9 mouse cellular contexts compared by ENCODE assay signal in genomic region chr19:6307733-6308531, GRCm38 (mm10). TPM values are rescaled to one million over a fixed set of nuclear protein-coding genes. Genes with fewer than 3 reads are reported as not detected.
DNase-seq lines count a peak whose midpoint lies in the region; ATAC-seq and TF ChIP-seq lines count a peak whose summit lies in the region.
"Had no signal": no experiment of that assay in that cellular context is flagged by ENCODE, and none has a peak within 500 bp of the region (broad histone marks: within the 10 kb centered on the region; RNA-seq: fewer than 3 reads in every experiment).

No protein-coding gene starts in this region.

- no peaks in the 10 kb centered on the region for H3K9me3 ChIP-seq in E14TG2a.4 (ENCODE audit: low read length)
- H3K9me3 ChIP-seq in embryonic facial prominence, embryonic 15.5 days (replicated peaks) = no peaks in the 10 kb centered on the region
- no peaks in the 10 kb centered on the region for H3K9me3 ChIP-seq in lung, embryonic 14.5 days (ENCODE audit: low read depth, low read length)

- peak; percentile 80 for DNase-seq in cerebellum, adult 9-10 months
- no peak for DNase-seq in cerebellum, adult 8-10 months
- DNase-seq in lung, embryonic 14.5 days = no peak
- DNase-seq in gastrocnemius, postnatal 36 days = no peak
- no peak for DNase-seq in layer of hippocampus, postnatal 14 days (ENCODE audit: low spot score in 2 of 2)
- DNase-seq: kidney, adult 18-20 months had no signal

- H3K27ac ChIP-seq in embryonic facial prominence, embryonic 15.5 days (replicated peaks) = peak overlapping the region; percentile 85
- H3K27ac ChIP-seq in lung, embryonic 14.5 days (ENCODE audit: low read depth) = peak overlapping the region; percentile 24; the same call in 1 of the 2 replicates

- peak overlapping the region; percentile 65 for H3K4me2 ChIP-seq in embryonic facial prominence, embryonic 15.5 days (replicated peaks)
- peak overlapping the region; percentile 75; the same call in 1 of the 2 replicates for H3K4me2 ChIP-seq in lung, embryonic 14.5 days

- H3K4me1 ChIP-seq in E14TG2a.4 (replicated peaks; ENCODE audit: low read depth, low read length) = peaks cover 70% of the 10 kb centered on the region
- peaks cover 30% of the 10 kb centered on the region for H3K4me1 ChIP-seq in embryonic facial prominence, embryonic 15.5 days
- no peaks in the 10 kb centered on the region for H3K4me1 ChIP-seq in lung, embryonic 14.5 days (ENCODE audit: insufficient read depth)

- no peak for ATAC-seq in embryonic facial prominence, embryonic 15.5 days (ENCODE audit: insufficient number of reproducible peaks, low FRiP score, low TSS enrichment, low read depth)
- ATAC-seq in lung, embryonic 14.5 days (ENCODE audit: insufficient read depth) = no peak
- no peak for ATAC-seq in activated CD4-positive, CD25-positive, alpha-beta regulatory T cell, adult 4 months

- H3K36me3 ChIP-seq in E14TG2a.4 (ENCODE audit: insufficient read depth, low read length) = peaks cover 55% of the 10 kb centered on the region
- H3K36me3 ChIP-seq in embryonic facial prominence, embryonic 15.5 days = peaks cover 26% of the 10 kb centered on the region
- H3K36me3 ChIP-seq in lung, embryonic 14.5 days (ENCODE audit: insufficient read depth) = peaks cover 20% of the 10 kb centered on the region

- H3K27me3 ChIP-seq in E14TG2a.4 (ENCODE audit: insufficient read depth, low read length) = no peaks in the 10 kb centered on the region
- no peaks in the 10 kb centered on the region for H3K27me3 ChIP-seq in embryonic facial prominence, embryonic 15.5 days
- no peaks in the 10 kb centered on the region for H3K27me3 ChIP-seq in lung, embryonic 14.5 days (ENCODE audit: insufficient read depth, low read length)

- intact Hi-C loops in gastrocnemius, postnatal 36 days (cut with DNase I) = loop anchor here (5.0 kb wide), 1 partner anchor 171 kb away; no protein-coding TSS in a partner anchor

- no peak overlapping the region for H3K9ac ChIP-seq in embryonic facial prominence, embryonic 15.5 days
- no peak overlapping the region for H3K9ac ChIP-seq in lung, embryonic 14.5 days

- no peak for TF ChIP-seq CTCF in E14TG2a.4 (conservative IDR thresholded peaks at IDR 0.05; ENCODE audit: low read length)
- no peak for TF ChIP-seq CTCF in lung, embryonic 14.5 days (IDR thresholded peaks at IDR 0.05; ENCODE audit: low read depth)

- WGBS in embryonic facial prominence, embryonic 15.5 days = 67% methylated on average over 9 of the region's 9 CpGs
- 58% methylated on average over 9 of the region's 9 CpGs for WGBS in lung, embryonic 14.5 days

- peak overlapping the region; percentile 84 for H3K4me3 ChIP-seq in E14TG2a.4 (replicated peaks; ENCODE audit: low read length)
- H3K4me3 ChIP-seq in embryonic facial prominence, embryonic 15.5 days (replicated peaks) = peak overlapping the region; percentile 72
- peak overlapping the region; percentile 62; the same call in 1 of the 2 replicates for H3K4me3 ChIP-seq in lung, embryonic 14.5 days (ENCODE audit: low read depth, low read length)

RNA-seq across cellular contexts. Expression of gene Cdc42bpg, which starts 1.7 kb away (rescaled TPM):
- 1.5 and 2.5 TPM in 2 replicates for polyA plus RNA-seq in embryonic facial prominence, embryonic 15.5 days (2015; fragmentation: Nextera tagmentation; extraction: Ambion mirVana)
- 0.82 and 1.2 TPM in 2 replicates for polyA plus RNA-seq in lung, embryonic 14.5 days (2014; fragmentation: Nextera tagmentation; extraction: Ambion mirVana)
- polyA plus RNA-seq in activated CD4-positive, CD25-positive, alpha-beta regulatory T cell, adult 4 months (2017; shearing (Covaris generic)) = under 1 TPM; 0.11 to 0.17 TPM
- 1 to 10 TPM; 4.3 to 5.2 TPM for total RNA-seq in gastrocnemius, postnatal 36 days (2021)
- total RNA-seq in layer of hippocampus, postnatal 14 days (2021) = 1 to 10 TPM; 4.9 to 5.6 TPM

RNA-seq across cellular contexts. Expression of gene Men1, which starts 26.8 kb away (rescaled TPM):
- 82.1 and 91.7 TPM in 2 replicates for polyA plus RNA-seq in embryonic facial prominence, embryonic 15.5 days (2015; fragmentation: Nextera tagmentation; extraction: Ambion mirVana)
- 60.3 and 68.6 TPM in 2 replicates for polyA plus RNA-seq in lung, embryonic 14.5 days (2014; fragmentation: Nextera tagmentation; extraction: Ambion mirVana)
- 10 to 100 TPM; 13.9 to 19.1 TPM for polyA plus RNA-seq in activated CD4-positive, CD25-positive, alpha-beta regulatory T cell, adult 4 months (2017; shearing (Covaris generic))
- 1 to 10 TPM; 6.2 to 7.0 TPM for total RNA-seq in gastrocnemius, postnatal 36 days (2021)
- 10 to 100 TPM; 66.4 to 68.2 TPM for total RNA-seq in layer of hippocampus, postnatal 14 days (2021)

RNA-seq across cellular contexts. Expression of gene Ehd1, which starts 31.4 kb away (rescaled TPM):
- 77.2 and 83.5 TPM in 2 replicates for polyA plus RNA-seq in embryonic facial prominence, embryonic 15.5 days (2015; fragmentation: Nextera tagmentation; extraction: Ambion mirVana)
- 50.3 and 53.2 TPM in 2 replicates for polyA plus RNA-seq in lung, embryonic 14.5 days (2014; fragmentation: Nextera tagmentation; extraction: Ambion mirVana)
- polyA plus RNA-seq in activated CD4-positive, CD25-positive, alpha-beta regulatory T cell, adult 4 months (2017; shearing (Covaris generic)) = 10 to 100 TPM; 11.0 to 15.2 TPM
- 10 to 100 TPM; 23.5 to 36.0 TPM for total RNA-seq in gastrocnemius, postnatal 36 days (2021)
- 10 to 100 TPM; 68.8 to 79.0 TPM for total RNA-seq in layer of hippocampus, postnatal 14 days (2021)

RNA-seq across cellular contexts. Expression of gene Map4k2, which starts 33.0 kb away (rescaled TPM):
- polyA plus RNA-seq in embryonic facial prominence, embryonic 15.5 days (2015; fragmentation: Nextera tagmentation; extraction: Ambion mirVana) = 15.6 and 16.7 TPM in 2 replicates
- polyA plus RNA-seq in lung, embryonic 14.5 days (2014; fragmentation: Nextera tagmentation; extraction: Ambion mirVana) = 13.4 and 22.2 TPM in 2 replicates
- polyA plus RNA-seq in activated CD4-positive, CD25-positive, alpha-beta regulatory T cell, adult 4 months (2017; shearing (Covaris generic)) = 100 to 1,000 TPM in 1 of 2 experiments, 10 to 100 TPM in 1; 82.0 to 116 TPM
- total RNA-seq in gastrocnemius, postnatal 36 days (2021) = 10 to 100 TPM; 10.4 to 12.6 TPM
- 10 to 100 TPM; 82.6 to 85.8 TPM for total RNA-seq in layer of hippocampus, postnatal 14 days (2021)

RNA-seq across cellular contexts. Expression of gene Sf1, which starts 55.6 kb away (rescaled TPM):
- polyA plus RNA-seq in embryonic facial prominence, embryonic 15.5 days (2015; fragmentation: Nextera tagmentation; extraction: Ambion mirVana) = 132 and 145 TPM in 2 replicates
- polyA plus RNA-seq in lung, embryonic 14.5 days (2014; fragmentation: Nextera tagmentation; extraction: Ambion mirVana) = 177 and 200 TPM in 2 replicates
- 10 to 100 TPM; 47.6 to 48.6 TPM for polyA plus RNA-seq in activated CD4-positive, CD25-positive, alpha-beta regulatory T cell, adult 4 months (2017; shearing (Covaris generic))
- 10 to 100 TPM; 75.8 to 84.5 TPM for total RNA-seq in gastrocnemius, postnatal 36 days (2021)
- 100 to 1,000 TPM; 182 to 189 TPM for total RNA-seq in layer of hippocampus, postnatal 14 days (2021)
